Mouse (Mus musculus) kidney, postnatal 0 days (tissue): Measurements from ENCODE around the gene Selenop. TPM values are rescaled to one million over a fixed set of nuclear protein-coding genes. Genes with fewer than 3 reads are reported as not detected.
"Not testable (repeated sequence)": the region's sequence is repeated elsewhere in the genome, so short reads cannot be mapped to it uniquely, and the experiment has no call there.

ENCODE experiments used
- ATAC-seq: fragments of 200-750 bp; cut with Nextera tagmentation; replicated peaks from 2 replicates; pipeline ENCODE4 v1.8.0; 2017; ENCODE audit warnings: low read depth, moderate number of reproducible peaks, moderate TSS enrichment, moderate library complexity; ENCODE audit not compliant: low FRiP score
- DNase-seq: peaks from one replicate; pipeline ENCODE4 v3.0.0-alpha.2; 2016; ENCODE audit warnings: low spot score
- H3K27ac ChIP-seq: fragments of 300-500 bp; sonication (generic); 2 replicates; pipeline ENCODE4 v1.5.1; 2014; ENCODE audit warnings: mild to moderate bottlenecking
- H3K27me3 ChIP-seq: fragments of 300-500 bp; sonication (generic); 2 replicates; pipeline ENCODE4 v1.6.1; 2014; ENCODE audit warnings: low read length, mixed read lengths; ENCODE audit not compliant: insufficient read depth
- H3K36me3 ChIP-seq: fragments of 300-500 bp; sonication (generic); 2 replicates; pipeline ENCODE4 v1.6.1; 2014; ENCODE audit warnings: low read length, mixed read lengths; ENCODE audit not compliant: insufficient read depth
- H3K4me1 ChIP-seq: fragments of 300-500 bp; sonication (generic); replicated peaks from 2 replicates; pipeline ENCODE4 v1.6.1; 2014; ENCODE audit warnings: antibody characterized with exemption, low read length, mixed read lengths; ENCODE audit not compliant: insufficient read depth
- H3K4me2 ChIP-seq: fragments of 300-500 bp; sonication (generic); 2 replicates; pipeline ENCODE4 v1.6.1; 2014; ENCODE audit warnings: mild to moderate bottlenecking, low read length, moderate library complexity, mixed read lengths
- H3K4me3 ChIP-seq: fragments of 300-500 bp; sonication (generic); replicated peaks from 2 replicates; pipeline ENCODE4 v1.5.1; 2014; ENCODE audit warnings: low read depth, low read length
- H3K9ac ChIP-seq: fragments of 300-500 bp; sonication (generic); 2 replicates; pipeline ENCODE4 v1.6.1; 2014; ENCODE audit warnings: low read depth, low read length
- H3K9me3 ChIP-seq: fragments of 300-500 bp; sonication (generic); replicated peaks from 2 replicates; pipeline ENCODE4 v1.6.1; 2016; ENCODE audit warnings: low read length, inconsistent platforms, mixed read lengths
- CTCF ChIP-seq: IDR thresholded peaks from 2 replicates; pipeline ENCODE4 v1.5.1; 2016; ENCODE audit warnings: antibody characterized with exemption, low read depth, mild to moderate bottlenecking, moderate library complexity
- WGBS: fragments of 180-500 bp; shearing (Covaris S2); extraction: QIAGEN DNeasy Blood & Tissue Kit; methylation state at CpG from one replicate; pipeline ENCODE4 v1.1.7; 2014; 5-methylcytosine and 5-hydroxymethylcytosine counted together
- polyA plus RNA-seq: library from polyadenylated mRNA; unstranded; fragments of >200 nt; fragmentation: Nextera tagmentation; extraction: Ambion mirVana; gene quantifications from 2 replicates; pipeline ENCODE4 v1.2.1, GENCODE M21; 2015

The Selenop gene
- polyA plus RNA-seq, 1 experiment from 2014 or later, result 225 TPM

DNA sequence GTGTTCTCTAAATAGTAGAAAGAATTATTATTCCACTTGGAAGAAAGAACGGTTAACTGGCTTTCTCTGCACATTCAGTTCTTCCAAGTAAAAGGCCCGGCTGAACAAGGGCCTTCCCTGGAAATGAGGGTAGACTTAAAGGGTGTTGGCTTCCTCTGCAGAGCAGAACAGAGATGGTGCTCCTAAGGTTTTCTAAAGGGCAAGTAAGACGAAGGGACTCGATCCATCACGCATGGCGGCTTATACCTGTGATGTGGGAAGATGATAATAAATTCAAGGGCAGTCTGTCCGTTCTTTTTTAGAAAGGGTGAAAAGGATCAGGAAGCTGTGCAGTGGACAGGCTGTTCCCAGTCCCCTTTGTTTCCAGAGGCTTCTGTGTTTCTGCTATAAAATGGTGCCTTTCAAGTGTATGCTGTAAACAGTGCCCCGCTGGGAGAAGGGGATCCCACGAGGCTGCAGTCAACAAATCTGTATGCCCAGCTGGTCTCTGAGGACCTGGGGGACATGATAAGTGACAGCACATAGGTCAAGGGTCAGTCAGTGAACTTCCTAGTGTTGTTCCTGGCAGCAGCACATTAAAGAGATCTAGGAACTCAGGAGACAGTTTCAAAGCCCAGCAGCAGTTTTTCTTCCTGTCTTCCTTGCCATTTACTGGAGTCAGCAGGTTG, 36.0 kb upstream of the Selenop start:
- Histone ChIP-seq H3K36me3 (no peaks in the 10 kb centered on the region), H3K4me3 (no peak overlapping the region), H3K27me3 (no peaks in the 10 kb centered on the region), H3K9me3 (no peaks in the 10 kb centered on the region), H3K9ac (no peak overlapping the region), H3K4me2 (no peak overlapping the region), H3K27ac (peak overlapping the region; percentile 40; the same call in 1 of the 2 replicates), H3K4me1 (no peaks in the 10 kb centered on the region)
- peak; percentile 66 for DNase-seq
- 20% methylated on average over 9 of the region's 9 CpGs for WGBS
- ATAC-seq, result no peak
- TF ChIP-seq CTCF, result no peak

- no peak for TF ChIP-seq CTCF
- H3K9ac ChIP-seq, result no peak overlapping the region
- no peak for ATAC-seq
Observed at GRCm38 (mm10) chr15:3233837-3234551, 34.4 kb upstream of the Selenop start.

DNA sequence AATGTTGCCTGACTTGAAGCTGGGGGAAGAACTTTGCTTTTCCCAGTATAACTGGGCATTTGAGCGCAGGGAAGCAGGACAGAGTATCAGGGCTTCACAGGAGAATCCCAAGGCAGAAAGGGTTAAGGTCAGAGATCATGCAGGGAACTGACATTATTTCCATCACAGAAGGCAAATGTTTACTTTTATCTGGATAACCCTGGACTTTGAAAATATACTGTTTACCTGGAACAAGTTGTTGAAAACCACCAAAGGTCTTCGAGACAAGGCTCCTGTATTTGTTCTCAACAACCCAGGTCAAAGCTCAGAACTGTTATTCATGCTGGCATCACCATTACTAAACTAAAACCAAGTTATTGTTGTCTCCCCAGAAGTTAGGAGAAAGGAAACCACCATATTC, 32.0 kb upstream of the Selenop start:
- Histone ChIP-seq H3K4me1 (no peaks in the 10 kb centered on the region), H3K9ac (no peak overlapping the region), H3K36me3 (no peaks in the 10 kb centered on the region), H3K27ac (no peak overlapping the region), H3K4me2 (no peak overlapping the region), H3K27me3 (no peaks in the 10 kb centered on the region), H3K9me3 (no peaks in the 10 kb centered on the region), H3K4me3 (no peak overlapping the region)
- ATAC-seq (no peak), DNase-seq (no peak)
- 82% methylated on average over 2 of the region's 2 CpGs for WGBS
- no peak for TF ChIP-seq CTCF

More at GRCm38 (mm10) chr15:3233837-3234551, 34.4 kb upstream of the Selenop start:
- WGBS, result 90% methylated on average over 3 of the region's 3 CpGs
- Histone ChIP-seq H3K27me3 (no peaks in the 10 kb centered on the region), H3K4me1 (no peaks in the 10 kb centered on the region), H3K4me2 (no peak overlapping the region), H3K36me3 (no peaks in the 10 kb centered on the region), H3K9me3 (no peaks in the 10 kb centered on the region), H3K27ac (no peak overlapping the region), H3K4me3 (no peak overlapping the region)
- no peak for DNase-seq

DNA sequence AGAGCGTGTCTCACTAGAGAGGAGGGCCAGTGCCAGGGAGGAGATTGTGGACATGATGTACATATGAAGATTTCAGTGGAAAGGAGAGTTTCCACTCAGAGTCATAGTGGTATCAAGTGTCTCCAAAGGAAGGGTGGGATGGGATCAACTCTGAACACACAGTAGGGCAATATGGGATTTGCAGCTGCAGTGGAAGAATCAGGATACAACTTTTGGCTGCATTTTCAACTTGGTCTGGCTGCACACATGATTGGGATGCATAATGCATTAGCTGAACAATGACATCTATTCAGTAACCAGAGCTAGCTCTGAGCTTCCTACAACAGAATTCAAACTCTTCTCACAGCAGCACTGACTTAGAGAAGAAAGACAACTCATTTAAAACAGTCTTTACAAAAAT, 30.4 kb upstream of the Selenop start:
- Histone ChIP-seq H3K4me1 (no peaks in the 10 kb centered on the region), H3K4me2 (no peak overlapping the region), H3K27ac (no peak overlapping the region), H3K9me3 (no peaks in the 10 kb centered on the region), H3K36me3 (no peaks in the 10 kb centered on the region), H3K9ac (no peak overlapping the region), H3K27me3 (no peaks in the 10 kb centered on the region), H3K4me3 (no peak overlapping the region)
- ATAC-seq (no peak), DNase-seq (no peak)
- no peak for TF ChIP-seq CTCF
- WGBS, result 96% methylated on average over 1 of the region's 1 CpGs

GRCm38 (mm10) chr15:3245036-3245435, 23.3 kb upstream of the Selenop start:
- H3K36me3 ChIP-seq, H3K9me3 ChIP-seq, H3K9ac ChIP-seq, H3K4me1 ChIP-seq, H3K4me2 ChIP-seq, H3K27me3 ChIP-seq, DNase-seq, H3K27ac ChIP-seq, ATAC-seq, H3K4me3 ChIP-seq: not testable (repeated sequence)
- 80% methylated on average over 10 of the region's 10 CpGs for WGBS

DNA sequence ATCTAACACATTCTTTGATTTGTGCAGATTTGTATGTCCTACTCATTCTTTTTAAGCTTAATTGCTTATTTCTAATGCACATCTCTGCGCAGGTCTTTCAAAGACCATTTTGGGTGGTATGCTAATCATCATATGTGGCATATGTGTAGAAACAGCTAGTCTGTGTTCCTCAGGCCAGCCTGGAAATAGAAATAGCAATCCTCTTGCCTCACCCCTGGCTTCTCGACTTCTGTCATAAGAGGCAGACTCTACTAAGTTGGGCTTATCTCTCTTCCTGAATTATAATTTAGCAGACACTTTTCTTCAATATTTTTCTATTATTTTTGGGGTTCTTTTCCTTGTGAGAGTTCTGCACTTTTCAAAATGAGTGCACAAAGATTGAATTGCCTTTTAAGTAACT, 17.7 kb upstream of the Selenop start:
- no peaks in the 10 kb centered on the region for H3K36me3 ChIP-seq
- no peak for TF ChIP-seq CTCF
- no peaks in the 10 kb centered on the region for H3K27me3 ChIP-seq
- H3K4me3 ChIP-seq, result no peak overlapping the region
- no peak overlapping the region for H3K27ac ChIP-seq
- ATAC-seq (no peak), DNase-seq (no peak)
- H3K4me1 ChIP-seq, result peaks cover 5% of the 10 kb centered on the region; the same call in 1 of the 2 replicates
- 77% methylated on average over 2 of the region's 2 CpGs for WGBS
- H3K9ac ChIP-seq, result no peak overlapping the region
- no peak overlapping the region for H3K4me2 ChIP-seq
- H3K9me3 ChIP-seq, result no peaks in the 10 kb centered on the region
